Mouse (Mus musculus): ENCODE results near the gene Susd3.

The Susd3 gene

DNA sequence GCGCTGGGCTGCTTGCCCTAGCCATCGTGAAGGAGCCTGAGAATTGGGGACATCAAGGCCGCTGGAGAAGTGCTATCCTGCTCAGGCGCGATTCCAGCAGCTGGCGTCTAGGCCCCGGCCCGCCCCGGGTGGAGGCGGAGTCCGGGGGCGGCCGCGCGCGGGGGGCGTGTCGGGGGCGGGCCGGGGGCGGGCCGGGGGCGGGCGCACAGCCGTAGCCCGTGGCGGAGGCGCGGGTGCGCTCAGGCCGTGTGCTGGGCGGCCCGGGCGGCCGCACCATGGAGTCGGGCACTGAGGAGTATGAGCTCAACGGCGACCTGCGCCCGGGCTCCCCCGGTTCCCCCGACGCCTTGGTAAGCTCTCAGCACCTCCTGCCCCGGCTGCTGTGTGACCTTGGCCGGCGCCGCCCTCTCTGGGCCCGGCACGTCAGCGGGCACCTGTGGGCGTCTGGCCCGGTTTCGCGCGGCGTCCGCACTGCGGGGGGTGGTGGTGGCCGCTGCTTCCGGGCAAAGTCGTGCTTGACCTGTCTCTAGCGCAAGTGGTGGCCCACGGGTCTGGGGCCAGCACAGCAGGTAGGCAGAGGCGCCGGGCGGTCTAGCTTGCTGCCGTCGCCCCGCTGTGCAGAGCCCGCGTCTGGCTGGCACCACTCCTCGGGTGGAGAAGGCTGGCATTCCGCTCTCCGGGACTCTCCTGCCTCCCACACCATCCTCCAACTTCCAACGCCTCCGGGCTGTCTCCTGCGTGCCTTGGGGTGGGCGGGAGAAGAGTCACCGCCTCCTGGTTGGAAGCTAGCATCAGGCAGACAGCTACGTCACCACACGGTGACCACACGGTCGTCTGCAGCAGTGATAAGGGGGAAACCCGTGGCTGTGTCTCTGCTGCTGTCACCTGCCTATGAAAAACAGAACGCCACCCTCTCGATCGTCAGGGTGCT, 61.0 kb downstream of the Susd3 start, which contains the start of gene Ninj1:
Gene Ninj1, plus strand, starts transcription at position 198 of the 931 bp plus-strand sequence.
- peak; percentile 93 for DNase-seq (ENCODE audit: extremely low read depth, low read depth)

DNA sequence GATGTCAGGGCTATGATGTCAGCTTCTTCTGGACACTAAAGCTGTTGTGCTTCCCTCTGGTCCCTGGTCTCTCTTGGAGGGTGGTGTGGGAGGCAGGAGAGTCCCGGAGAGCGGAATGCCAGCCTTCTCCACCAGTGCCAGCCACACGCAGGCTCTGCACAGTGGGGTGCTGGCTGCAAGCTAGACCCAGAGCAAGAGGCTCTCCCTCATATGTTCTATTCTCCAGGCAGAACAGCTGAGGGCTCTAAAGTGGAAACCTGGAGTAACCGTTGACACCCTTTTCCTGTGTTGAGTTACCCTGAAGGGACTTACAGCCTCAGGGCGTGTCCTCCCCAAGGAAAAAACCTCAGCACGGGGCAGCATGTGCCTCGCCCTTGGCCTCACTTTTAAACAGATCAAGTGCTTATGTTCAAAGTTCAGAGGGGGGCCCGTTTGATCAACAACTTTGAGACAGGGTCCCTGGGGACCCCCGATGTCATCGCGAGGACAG, 61.7 kb downstream of the Susd3 start:
- DNase-seq (ENCODE audit: extremely low read depth, low read depth): peak; percentile 64

DNA sequence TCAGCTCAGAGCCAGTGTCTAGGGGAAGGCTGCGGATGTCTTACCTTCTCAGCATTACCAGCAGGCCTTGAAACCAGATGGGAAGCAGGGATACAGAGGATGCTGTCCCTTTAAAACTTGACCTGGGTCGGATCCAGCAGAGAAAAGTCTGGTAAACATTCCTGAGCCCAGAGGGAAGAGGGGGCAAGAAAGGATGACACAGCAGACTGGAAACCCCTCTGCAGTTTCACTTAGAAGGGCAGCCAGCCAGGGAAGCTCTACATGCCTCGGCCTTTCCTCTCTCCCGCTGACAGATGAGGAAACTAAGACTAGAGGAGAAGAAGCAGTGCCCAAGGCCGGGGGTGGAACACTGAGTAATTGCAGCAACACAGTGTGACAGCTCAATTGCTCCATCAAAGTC, 64.9 kb downstream of the Susd3 start:
- DNase-seq (ENCODE audit: extremely low read depth, low read depth): no peak

DNA sequence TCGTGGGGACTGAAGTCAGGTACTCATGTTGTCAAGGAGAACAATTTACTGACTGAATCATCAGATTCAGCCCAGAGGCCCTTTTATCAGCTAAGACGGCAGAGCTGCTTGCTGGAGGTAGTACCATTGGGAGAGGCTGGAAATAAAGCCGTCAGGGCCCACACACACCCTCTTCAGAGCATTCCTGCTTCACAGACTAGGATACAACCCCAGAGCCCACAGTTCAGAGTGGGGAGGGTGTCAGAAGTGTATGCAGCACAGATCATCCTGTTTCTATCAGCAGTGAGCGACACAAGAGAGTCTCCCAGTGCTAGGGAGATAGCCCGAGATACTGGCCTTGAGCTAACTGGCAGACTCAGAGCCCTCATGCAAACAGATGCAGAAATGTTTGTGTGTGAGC, 65.3 kb downstream of the Susd3 start:
- no peak for DNase-seq (ENCODE audit: extremely low read depth, low read depth)

DNA sequence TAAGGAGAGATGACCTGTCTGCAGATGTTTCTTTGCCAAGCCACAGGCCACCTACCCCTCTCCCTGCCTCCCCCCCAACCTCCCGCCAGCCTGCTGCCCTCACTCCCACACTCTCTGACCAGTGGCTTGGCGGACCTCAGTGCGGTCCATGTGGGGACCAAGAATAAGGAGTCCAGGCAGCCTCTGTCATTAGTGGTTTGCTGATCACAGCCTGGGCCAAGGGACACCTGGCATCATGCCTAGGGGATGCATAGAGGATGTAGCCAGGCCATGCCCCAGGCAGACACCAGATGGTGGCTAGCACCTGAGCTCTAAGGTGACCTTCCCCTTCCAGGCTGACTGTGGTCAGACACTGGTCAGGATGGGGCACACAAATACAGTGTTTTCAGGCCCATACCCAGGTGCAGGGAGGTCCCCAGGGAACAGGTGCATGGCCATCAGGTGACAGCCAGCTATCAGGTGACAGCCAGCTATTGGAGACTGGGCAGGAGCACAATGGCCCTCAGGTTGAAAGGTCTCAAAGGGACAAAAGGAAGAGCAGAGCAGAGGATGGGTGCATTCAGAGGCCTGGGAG, 67.0 kb downstream of the Susd3 start:
- no peak for DNase-seq (ENCODE audit: extremely low read depth, low read depth)

DNA sequence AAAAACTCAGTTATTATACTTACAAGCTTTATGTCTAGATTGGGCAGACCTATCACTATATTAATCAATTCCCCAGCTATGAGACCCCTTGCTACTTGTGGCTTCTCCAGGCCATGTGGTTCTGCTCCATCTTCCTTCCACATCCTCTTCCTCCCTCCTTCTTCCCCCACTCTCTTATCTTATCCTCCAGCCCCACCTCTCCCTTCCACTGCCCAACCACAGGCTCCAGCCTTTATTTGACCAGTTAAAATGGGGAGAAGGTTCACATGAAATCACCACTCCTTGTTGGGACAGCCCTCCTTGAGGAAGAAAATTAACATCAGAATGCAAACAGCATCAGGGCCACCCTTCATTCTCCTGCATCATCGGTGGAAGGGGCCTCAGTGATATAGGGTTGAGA, 67.8 kb downstream of the Susd3 start:
- peak; percentile 32 for DNase-seq (ENCODE audit: extremely low read depth, low read depth)
